Mouse (Mus musculus) forebrain, embryonic 14.5 days (tissue): ENCODE measurements around the gene Fam84b. TPM values are rescaled to one million over a fixed set of nuclear protein-coding genes. Genes with fewer than 3 reads are reported as not detected.
"Not testable (repeated sequence)": the region's sequence is repeated elsewhere in the genome, so short reads cannot be mapped to it uniquely, and the experiment has no call there.

ENCODE experiments used
- ATAC-seq: fragments of 200-750 bp; cut with Nextera tagmentation; 2 replicates; pipeline ENCODE4 v1.8.0; 2017; ENCODE audit warnings: mild to moderate bottlenecking, moderate library complexity
- DNase-seq: peaks from one replicate; pipeline ENCODE4 v3.0.0-alpha.2; 2015; ENCODE audit warnings: low spot score
- H3K27ac ChIP-seq: fragments of 300-500 bp; sonication (generic); 2 replicates; pipeline ENCODE4 v1.5.1; 2014; ENCODE audit warnings: low read depth, mild to moderate bottlenecking, control low read depth, low read length, moderate library complexity
- H3K27me3 ChIP-seq: fragments of 300-500 bp; sonication (generic); replicated peaks from 2 replicates; pipeline ENCODE4 v1.6.1; 2014; ENCODE audit warnings: low read length, control low read depth, mixed read lengths; ENCODE audit not compliant: control insufficient read depth, insufficient read depth
- H3K36me3 ChIP-seq: fragments of 300-500 bp; sonication (generic); 2 replicates; pipeline ENCODE4 v1.6.1; 2014; ENCODE audit warnings: low read length, control low read depth; ENCODE audit not compliant: control insufficient read depth, insufficient read depth
- H3K4me1 ChIP-seq: fragments of 300-500 bp; sonication (generic); 2 replicates; pipeline ENCODE4 v1.6.1; 2014; ENCODE audit warnings: antibody characterized with exemption, low read length, control low read depth; ENCODE audit not compliant: control insufficient read depth, insufficient read depth
- H3K4me2 ChIP-seq: fragments of 300-500 bp; sonication (generic); 2 replicates; pipeline ENCODE4 v1.6.1; 2014; ENCODE audit warnings: mild to moderate bottlenecking, control low read depth, low read length
- H3K4me3 ChIP-seq: fragments of 300-500 bp; sonication (generic); 2 replicates; pipeline ENCODE4 v1.5.1; 2014; ENCODE audit warnings: low read depth, low read length, control low read depth
- H3K9ac ChIP-seq: fragments of 300-500 bp; sonication (generic); 2 replicates; pipeline ENCODE4 v1.6.1; 2014; ENCODE audit warnings: mild to moderate bottlenecking, low read length, control low read depth, moderate library complexity
- H3K9me3 ChIP-seq: fragments of 300-500 bp; sonication (generic); replicated peaks from 2 replicates; pipeline ENCODE4 v1.6.1; 2016; ENCODE audit warnings: low read length, control low read depth, mixed read lengths; ENCODE audit not compliant: control insufficient read depth
- WGBS: fragments of 180-500 bp; shearing (Covaris S2); extraction: QIAGEN DNeasy Blood & Tissue Kit; methylation state at CpG from one replicate; pipeline ENCODE4 v1.1.7; 2014; 5-methylcytosine and 5-hydroxymethylcytosine counted together
- polyA plus RNA-seq: library from polyadenylated mRNA; unstranded; fragments of >200 nt; fragmentation: Nextera tagmentation; extraction: Ambion mirVana; gene quantifications from 2 replicates; pipeline ENCODE4 v1.2.1, GENCODE M21; 2014

The Fam84b gene
- polyA plus RNA-seq, 1 experiment from 2014 or later, result 11.8 TPM

- H3K4me1 ChIP-seq, result no peaks in the 10 kb centered on the region; the same call in 1 of the 2 replicates
- no peak for DNase-seq
- 93% methylated on average over 4 of the region's 4 CpGs for WGBS
- no peak overlapping the region for H3K27ac ChIP-seq
- ATAC-seq, result no peak
- H3K4me2 ChIP-seq, result no peak overlapping the region
- no peaks in the 10 kb centered on the region; the same call in 1 of the 2 replicates for H3K9me3 ChIP-seq
- H3K36me3 ChIP-seq, result no peaks in the 10 kb centered on the region
- H3K9ac ChIP-seq, result no peak overlapping the region
- no peaks in the 10 kb centered on the region for H3K27me3 ChIP-seq
- no peak overlapping the region for H3K4me3 ChIP-seq
Observed at GRCm38 (mm10) chr15:60854151-60854550, 573 bp upstream of the Fam84b start.

GRCm38 (mm10) chr15:60848630-60849029, 4.9 kb downstream of the Fam84b start:
- Histone ChIP-seq H3K9ac (no peak overlapping the region), H3K9me3 (no peaks in the 10 kb centered on the region), H3K4me2 (no peak overlapping the region), H3K27me3 (no peaks in the 10 kb centered on the region), H3K4me1 (peaks cover 5% of the 10 kb centered on the region; the same call in 1 of the 2 replicates), H3K4me3 (no peak overlapping the region), H3K36me3 (no peaks in the 10 kb centered on the region), H3K27ac (no peak overlapping the region)
- DNase-seq, result no peak
- ATAC-seq, result no peak
- whole genome bisulfite sequencing, result 82% methylated on average over 3 of the region's 3 CpGs

- no peaks in the 10 kb centered on the region for H3K9me3 ChIP-seq
- no peak overlapping the region for H3K9ac ChIP-seq
- no peak overlapping the region for H3K27ac ChIP-seq
- ATAC-seq, result peak; percentile 32; the same call in 1 of the 2 replicates
- peaks cover 5% of the 10 kb centered on the region; the same call in 1 of the 2 replicates for H3K4me1 ChIP-seq
- DNase-seq, result no peak
- 24% methylated on average over 6 of the region's 6 CpGs for WGBS
- no peak overlapping the region for H3K4me3 ChIP-seq
- no peaks in the 10 kb centered on the region for H3K27me3 ChIP-seq
- no peaks in the 10 kb centered on the region for H3K36me3 ChIP-seq
- no peak overlapping the region for H3K4me2 ChIP-seq
Observed at GRCm38 (mm10) chr15:60846291-60846690, 7.3 kb downstream of the Fam84b start.

GRCm38 (mm10) chr15:60845886-60846285, 7.7 kb downstream of the Fam84b start:
- H3K36me3 ChIP-seq, result no peaks in the 10 kb centered on the region
- no peaks in the 10 kb centered on the region for H3K9me3 ChIP-seq
- WGBS, result under 1% methylated on average over 3 of the region's 3 CpGs
- DNase-seq (peak; percentile 46), ATAC-seq (peak; percentile 70; the same call in 1 of the 2 replicates)
- peaks cover 5% of the 10 kb centered on the region; the same call in 1 of the 2 replicates for H3K4me1 ChIP-seq
- H3K27me3 ChIP-seq, result no peaks in the 10 kb centered on the region
- no peak overlapping the region for H3K4me2 ChIP-seq
- H3K4me3 ChIP-seq, result no peak overlapping the region
- H3K27ac ChIP-seq, result no peak overlapping the region
- no peak overlapping the region for H3K9ac ChIP-seq

- WGBS, result 66% methylated on average over 4 of the region's 4 CpGs
- no peak for ATAC-seq
Observed at GRCm38 (mm10) chr15:60841785-60842184, 11.8 kb downstream of the Fam84b start.

GRCm38 (mm10) chr15:60841312-60841711, 12.3 kb downstream of the Fam84b start:
- H3K4me1 ChIP-seq, result not testable (repeated sequence)

More at GRCm38 (mm10) chr15:60841785-60842184, 11.8 kb downstream of the Fam84b start:
- Histone ChIP-seq H3K27me3 (no peaks in the 10 kb centered on the region), H3K4me3 (no peak overlapping the region), H3K36me3 (no peaks in the 10 kb centered on the region), H3K4me1 (peaks cover 5% of the 10 kb centered on the region; the same call in 1 of the 2 replicates), H3K4me2 (no peak overlapping the region), H3K9ac (no peak overlapping the region), H3K27ac (no peak overlapping the region), H3K9me3 (no peaks in the 10 kb centered on the region)
- DNase-seq, result no peak

GRCm38 (mm10) chr15:60840296-60840670, 13.3 kb downstream of the Fam84b start:
- Histone ChIP-seq H3K4me2 (no peak overlapping the region), H3K27me3 (no peaks in the 10 kb centered on the region), H3K27ac (no peak overlapping the region), H3K4me1 (no peaks in the 10 kb centered on the region), H3K4me3 (no peak overlapping the region), H3K36me3 (no peaks in the 10 kb centered on the region), H3K9ac (no peak overlapping the region), H3K9me3 (no peaks in the 10 kb centered on the region)
- WGBS, result 13% methylated on average over 4 of the region's 4 CpGs
- DNase-seq (no peak), ATAC-seq (no peak)

More at GRCm38 (mm10) chr15:60841312-60841711, 12.3 kb downstream of the Fam84b start:
- not testable (repeated sequence) for ATAC-seq, DNase-seq, H3K27ac ChIP-seq, H3K9me3 ChIP-seq, H3K36me3 ChIP-seq, H3K4me3 ChIP-seq, H3K4me2 ChIP-seq, H3K27me3 ChIP-seq, H3K9ac ChIP-seq

GRCm38 (mm10) chr15:60839539-60840295, 13.9 kb downstream of the Fam84b start:
- Histone ChIP-seq H3K4me1 (no peaks in the 10 kb centered on the region), H3K36me3 (no peaks in the 10 kb centered on the region), H3K9ac (no peak overlapping the region), H3K4me2 (no peak overlapping the region), H3K4me3 (no peak overlapping the region), H3K27ac (no peak overlapping the region), H3K9me3 (no peaks in the 10 kb centered on the region), H3K27me3 (no peaks in the 10 kb centered on the region)
- DNase-seq, result no peak
- 14% methylated on average over 3 of the region's 3 CpGs for WGBS
- ATAC-seq, result no peak

GRCm38 (mm10) chr15:60838135-60838534, 15.4 kb downstream of the Fam84b start:
- H3K4me1 ChIP-seq, result no peaks in the 10 kb centered on the region
- H3K4me3 ChIP-seq, result no peak overlapping the region
- H3K36me3 ChIP-seq, result no peaks in the 10 kb centered on the region
- H3K27me3 ChIP-seq, result no peaks in the 10 kb centered on the region
- WGBS, result 59% methylated on average over 8 of the region's 8 CpGs
- no peaks in the 10 kb centered on the region for H3K9me3 ChIP-seq
- H3K4me2 ChIP-seq, result no peak overlapping the region
- ATAC-seq, result no peak
- H3K27ac ChIP-seq, result no peak overlapping the region
- H3K9ac ChIP-seq, result no peak overlapping the region
- no peak for DNase-seq
